Mouse (Mus musculus): ENCODE data around the gene Klhl29.

DNA sequence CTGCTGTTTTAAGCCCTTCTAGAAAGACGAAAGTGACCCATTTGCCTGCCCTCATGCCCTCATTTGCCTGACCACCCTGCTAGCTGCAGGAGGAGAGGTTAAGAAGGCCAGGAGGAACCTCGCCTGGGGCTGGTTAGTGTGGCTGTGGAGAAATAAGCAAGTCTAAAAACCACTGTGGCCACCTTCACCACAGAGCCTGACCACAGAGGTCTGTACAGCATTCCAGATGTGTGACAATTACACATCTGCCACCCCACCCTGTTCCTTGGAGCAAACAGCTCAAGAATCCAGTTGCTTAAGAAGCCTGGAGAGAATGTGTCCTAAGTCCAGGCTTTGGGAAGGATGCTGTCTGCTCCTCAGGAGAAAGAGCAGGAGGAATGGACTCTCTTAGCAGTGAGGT is 92.9 kb downstream of the Klhl29 start:
- TF ChIP-seq POLR2A (IDR thresholded peaks at IDR 0.05; ENCODE audit: control insufficient read depth, low read depth, low read length) (no peak), CTCF (IDR thresholded peaks at IDR 0.05; ENCODE audit: control insufficient read depth, insufficient read depth, insufficient replicate concordance, low read depth, low read length) (no peak)

Measured in testis, adult 2 months (tissue).